Mouse (Mus musculus) retina, postnatal 7 days (tissue): ENCODE measurements around the gene Klhl11.
A peak's percentile ranks its signal among the peaks of the same experiment; 100 is the strongest.

Experiments
- DNase-seq: peaks from one replicate; pipeline ENCODE4 v3.0.0-alpha.2; 2012; ENCODE audit warnings: low read depth, low spot score

Klhl11 gene

GRCm38 (mm10) chr11:100471352-100472196, 967 bp downstream of the Klhl11 start:
- DNase-seq, result no peak

DNA sequence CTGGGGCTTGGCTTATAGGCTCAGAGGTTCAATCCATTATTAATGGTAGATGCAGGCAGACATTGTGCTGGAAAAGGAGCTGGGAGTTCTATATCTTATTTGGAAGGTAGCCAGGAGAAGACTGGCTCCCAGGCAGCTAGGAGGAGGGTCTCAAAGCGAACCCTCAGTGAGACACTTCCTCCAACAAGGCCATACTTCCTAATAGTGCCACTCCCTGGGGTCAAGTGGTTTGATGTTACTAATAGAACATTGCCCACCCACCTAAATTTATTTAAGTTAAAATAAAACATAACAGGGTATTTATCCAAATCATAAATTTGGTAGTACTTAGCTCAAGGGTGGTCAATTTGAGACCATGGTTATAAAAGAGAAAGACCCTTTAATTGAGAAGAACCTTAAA, 6.7 kb downstream of the Klhl11 start:
- no peak for DNase-seq

DNA sequence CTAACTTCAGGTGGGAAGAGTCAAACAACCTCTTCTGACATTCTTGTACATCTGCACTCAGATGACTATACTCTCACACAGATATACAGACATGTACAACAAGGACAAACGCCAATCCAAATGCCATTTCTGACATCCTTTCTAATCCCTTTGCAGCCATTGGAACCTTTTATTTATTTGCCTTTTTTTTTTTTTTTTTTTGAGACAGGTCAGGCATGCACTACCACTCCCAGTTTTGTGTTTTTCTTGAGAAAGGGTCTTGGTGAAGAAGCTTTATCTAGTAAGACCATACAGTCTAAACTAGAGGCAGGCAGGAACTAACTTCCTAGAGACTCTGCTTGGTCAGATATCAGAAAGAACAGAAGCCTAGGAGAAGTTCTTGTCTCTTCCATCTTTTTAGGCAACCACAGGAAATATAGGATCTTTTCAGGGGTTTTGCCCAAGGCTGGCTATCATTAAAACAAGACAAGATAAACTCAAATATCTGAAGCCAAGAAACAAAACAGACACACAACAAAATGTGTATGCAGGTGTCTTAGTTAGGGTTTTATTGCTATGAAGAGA, 7.2 kb downstream of the Klhl11 start:
- DNase-seq, result no peak

DNA sequence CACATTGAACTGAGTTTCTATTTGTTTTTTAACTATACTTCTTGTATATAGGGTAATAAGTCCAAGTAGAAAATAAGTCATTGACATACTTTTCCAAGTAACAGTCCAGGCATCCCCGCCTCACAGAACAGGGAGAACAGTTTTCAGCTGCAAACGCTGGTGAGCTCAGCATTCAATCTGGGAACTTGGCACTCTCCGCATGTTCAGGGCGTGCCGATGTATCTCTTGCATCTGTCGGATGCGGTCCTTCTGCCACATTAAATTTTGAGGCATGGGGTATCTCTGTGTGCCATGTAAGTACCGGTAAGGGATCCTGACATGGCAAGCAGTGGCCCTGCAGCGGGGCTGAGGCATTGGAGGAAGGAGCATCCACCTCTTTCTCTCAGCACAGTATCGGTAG, 9.8 kb downstream of the Klhl11 start:
- DNase-seq, result no peak

DNA sequence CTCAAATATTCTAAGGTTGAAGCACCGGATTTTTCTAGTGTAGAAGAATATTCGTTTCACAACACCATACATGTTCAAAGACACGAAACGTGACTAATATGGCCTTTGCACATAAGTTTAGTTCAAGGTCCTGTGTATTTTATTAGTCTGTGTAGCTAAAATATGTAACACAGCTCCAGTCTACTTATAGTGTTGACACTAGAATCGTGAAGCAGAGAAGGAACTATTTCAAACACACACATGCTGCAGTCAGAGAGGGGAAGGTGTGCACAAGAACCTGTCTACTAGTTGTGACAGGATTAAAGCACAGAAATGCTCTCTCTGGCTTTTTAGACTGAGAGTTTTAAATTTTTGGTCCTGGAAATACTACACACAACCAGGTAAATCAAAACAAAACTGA, 14.8 kb downstream of the Klhl11 start:
- no peak for DNase-seq

- no peak for DNase-seq
Measured at GRCm38 (mm10) chr11:100457247-100457646, 15.3 kb downstream of the Klhl11 start.

- no peak for DNase-seq
Measured at GRCm38 (mm10) chr11:100442625-100443024, 29.9 kb downstream of the Klhl11 start.

DNA sequence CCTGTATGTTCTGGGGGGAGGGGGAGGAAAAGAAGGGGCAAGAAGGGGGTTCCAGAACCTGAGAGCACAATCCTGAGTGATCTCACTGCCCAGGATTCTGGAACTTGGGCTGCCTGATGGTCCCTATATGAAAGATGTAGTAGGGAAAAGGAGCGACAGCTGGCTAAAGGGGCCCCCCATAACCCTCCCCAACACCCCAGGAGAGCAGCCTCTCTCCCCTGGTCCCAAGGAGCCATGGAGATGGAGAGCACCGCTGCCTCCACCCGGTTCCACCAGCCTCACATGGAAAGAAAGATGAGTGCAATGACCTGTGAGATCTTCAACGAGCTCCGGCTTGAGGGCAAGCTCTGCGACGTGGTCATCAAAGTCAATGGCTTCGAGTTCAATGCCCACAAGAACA, 30.7 kb downstream of the Klhl11 start, which contains the start of the genes Nt5c3b and Klhl10:
Nt5c3b (minus strand) TSS at position 12 of the 400 bp plus-strand sequence.
Klhl10 (plus strand) TSS at position 121 of the 400 bp plus-strand sequence.
- DNase-seq, result no peak

GRCm38 (mm10) chr11:100440691-100441522, 31.6 kb downstream of the Klhl11 start:
- peak; percentile 70 for DNase-seq

DNA sequence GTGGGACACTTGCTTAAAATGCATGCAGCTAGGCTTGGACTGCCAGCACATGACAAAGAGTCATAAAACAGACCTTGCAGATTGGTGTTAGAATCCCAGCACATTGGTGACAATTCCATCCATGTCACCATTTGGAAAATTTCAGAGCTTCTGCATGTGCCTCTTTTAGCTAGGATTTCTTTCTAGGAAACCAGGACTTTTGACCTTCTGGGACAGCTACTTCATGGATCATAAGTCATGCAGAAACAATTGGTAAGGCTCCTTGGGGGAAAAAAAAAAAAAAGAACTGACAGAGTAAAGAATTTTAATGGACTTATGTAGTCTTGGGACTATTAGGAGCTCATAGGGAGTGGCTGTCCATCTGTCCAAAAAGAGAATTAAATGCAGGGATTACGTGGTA, 34.6 kb downstream of the Klhl11 start:
- no peak for DNase-seq

DNA sequence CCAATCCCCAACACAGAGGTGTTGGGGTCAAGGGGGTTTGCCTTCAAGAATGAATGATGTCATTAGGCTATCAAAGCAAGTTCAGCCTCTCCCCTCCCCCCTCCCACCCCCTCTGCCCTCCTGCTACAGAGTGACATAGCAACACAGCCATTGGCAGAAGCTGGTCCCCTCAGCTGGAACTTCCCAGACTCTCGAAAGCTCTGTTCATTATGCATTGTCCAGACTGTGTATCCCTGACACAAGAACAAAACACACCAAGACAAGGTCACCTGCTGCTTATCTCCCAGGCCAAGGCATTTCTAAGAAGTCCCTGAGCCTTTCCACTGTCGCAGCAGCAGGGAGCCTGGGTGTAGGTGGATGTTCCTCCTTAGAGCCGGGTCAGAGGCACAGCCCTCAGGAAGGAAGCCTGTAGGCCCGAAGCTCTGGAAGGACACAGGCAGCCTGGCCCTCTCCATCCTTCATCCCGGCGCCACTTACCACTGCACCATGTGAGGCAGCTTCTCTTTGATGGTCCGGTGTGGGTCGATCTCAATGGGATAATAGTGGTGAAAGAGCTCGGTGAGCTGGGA, 36.8 kb downstream of the Klhl11 start:
- no peak for DNase-seq

- DNase-seq, result no peak
Measured at GRCm38 (mm10) chr11:100432002-100432401, 40.5 kb downstream of the Klhl11 start.

DNA sequence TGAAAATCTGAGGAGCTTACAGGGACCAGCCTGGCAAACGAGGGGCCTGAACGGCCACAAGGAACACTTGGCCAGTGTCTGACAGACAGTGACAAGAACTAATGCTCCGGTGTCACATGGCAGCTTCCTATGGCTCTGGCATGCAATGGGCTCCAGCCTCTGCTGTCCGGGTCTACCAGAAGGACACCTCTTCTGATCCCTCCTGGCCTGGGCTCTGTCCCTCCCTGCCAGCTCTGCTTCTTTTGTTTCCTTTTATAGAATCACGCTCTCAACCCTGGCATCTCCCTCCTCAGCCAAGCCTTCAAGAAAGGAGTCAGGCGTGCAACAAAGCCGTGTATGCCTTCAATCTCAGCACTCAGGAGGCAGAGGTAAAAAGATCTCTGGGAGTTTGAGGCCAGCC, 42.5 kb downstream of the Klhl11 start:
- DNase-seq, result no peak

GRCm38 (mm10) chr11:100428612-100429199, 43.8 kb downstream of the Klhl11 start:
- DNase-seq, result no peak

GRCm38 (mm10) chr11:100426820-100427219, 45.7 kb downstream of the Klhl11 start:
- DNase-seq, result no peak

GRCm38 (mm10) chr11:100425851-100426250, 46.7 kb downstream of the Klhl11 start:
- DNase-seq, result peak; percentile 47

DNA sequence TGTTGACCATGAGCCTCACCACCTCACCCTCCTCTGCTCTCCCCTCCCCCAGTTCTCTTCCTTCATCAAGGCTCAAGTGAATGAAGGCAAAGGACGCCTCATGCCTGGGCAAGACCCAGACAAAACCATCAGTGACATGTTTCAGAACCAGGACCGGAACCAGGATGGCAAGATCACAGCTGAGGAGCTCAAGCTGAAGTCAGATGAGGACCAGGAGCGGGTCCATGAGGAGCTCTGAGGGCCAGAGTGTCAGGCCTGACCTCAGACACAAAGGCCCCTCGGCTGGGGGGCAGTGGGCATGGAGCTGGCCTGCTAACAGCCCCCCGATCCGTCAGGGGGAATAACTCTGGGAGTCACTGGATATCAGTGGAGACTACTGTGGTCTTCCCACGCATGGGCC, 48.7 kb downstream of the Klhl11 start:
- no peak for DNase-seq

DNA sequence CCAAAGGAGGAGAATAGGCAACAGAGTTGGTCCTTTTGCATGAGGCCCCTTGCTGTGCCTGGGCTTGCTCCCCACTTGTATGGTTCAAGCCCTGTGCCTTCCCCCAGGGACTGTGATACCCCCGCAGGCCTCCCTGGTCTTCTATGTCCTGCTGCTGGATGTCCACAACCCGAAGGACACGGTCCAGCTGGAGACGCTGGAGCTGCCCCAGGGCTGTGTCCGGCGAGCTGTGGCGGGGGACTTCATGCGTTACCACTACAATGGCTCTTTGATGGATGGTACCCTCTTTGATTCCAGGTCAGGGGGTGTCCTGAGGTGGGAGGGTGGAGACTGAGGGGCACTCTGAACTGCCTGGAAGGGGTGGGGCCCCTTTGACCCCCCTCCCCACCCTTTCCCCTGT, 51.0 kb downstream of the Klhl11 start:
- DNase-seq, result no peak

GRCm38 (mm10) chr11:100414914-100415822, 57.4 kb downstream of the Klhl11 start, which contains the start of gene Fkbp10:
Gene Fkbp10 (plus strand): TSS chr11:100415697.
- no peak for DNase-seq
